Mouse (Mus musculus) left cerebral cortex, postnatal 10 days (tissue): ENCODE measurements at regions not wholly inside any gene's neighbourhood (a gene's known extent, or its start where the extent isn't known, plus 50 kb on each side); places are given as distances from the start of the nearest gene placed in this dataset.

Experiments used
- DNase-seq, 2 experiments: peaks; one replicate each; pipeline ENCODE4 v3.0.0; 2021 to 2022; ENCODE audit warnings: low spot score in 2 of 2, mixed read lengths in 1 of 2; ENCODE audit errors: extremely low spot score in 1 of 2
- intact Hi-C: fragments of 180-260 bp; cut with DNase I; formaldehyde crosslinking; loops from one replicate; pipeline ENCODE4 v1.15.1; 2025

- DNase-seq, result no peak
- intact Hi-C loops, result no loop called here
Measured at GRCm38 (mm10) chr7:36829710-36830109, 131.8 kb downstream of the Tshz3 start.

GRCm38 (mm10) chr7:36830155-36830554 lies 132.2 kb downstream of the Tshz3 start:
- intact Hi-C loops, result no loop called here
- DNase-seq, result no peak

GRCm38 (mm10) chr7:36848279-36848678 lies 150.4 kb downstream of the Tshz3 start:
- DNase-seq, result no peak
- intact Hi-C loops, result no loop called here

- intact Hi-C loops, result no loop called here
- DNase-seq, result no peak
Measured at GRCm38 (mm10) chr7:36851275-36851889, 153.5 kb downstream of the Tshz3 start.

- DNase-seq, result no peak
- intact Hi-C loops, result no loop called here
Measured at GRCm38 (mm10) chr7:36854308-36854707, 156.4 kb downstream of the Tshz3 start.

- intact Hi-C loops, result no loop called here
- no peak for DNase-seq
Measured at GRCm38 (mm10) chr7:36859428-36859827, 161.5 kb downstream of the Tshz3 start.

- peak in 1 of 2 experiments; percentile 42 for DNase-seq
- intact Hi-C loops, result no loop called here
Measured at GRCm38 (mm10) chr7:36862481-36862880, 164.6 kb downstream of the Tshz3 start.

- intact Hi-C loops, result no loop called here
- DNase-seq, result no peak
Measured at GRCm38 (mm10) chr7:36863745-36864144, 165.8 kb downstream of the Tshz3 start.

- intact Hi-C loops, result no loop called here
Measured at GRCm38 (mm10) chr7:36864675-36865074, 166.8 kb downstream of the Tshz3 start.

GRCm38 (mm10) chr7:36866602-36867001 lies 168.7 kb downstream of the Tshz3 start:
- intact Hi-C loops, result no loop called here
- peak; percentile 33 to 54 for DNase-seq

More at GRCm38 (mm10) chr7:36864675-36865074, 166.8 kb downstream of the Tshz3 start:
- no peak for DNase-seq

- intact Hi-C loops, result no loop called here
- DNase-seq, result no peak
Measured at GRCm38 (mm10) chr7:36874004-36874403, 176.1 kb downstream of the Tshz3 start.

GRCm38 (mm10) chr7:36877686-36878085 lies 179.8 kb downstream of the Tshz3 start:
- DNase-seq, result no peak
- intact Hi-C loops, result no loop called here

- DNase-seq, result no peak
- intact Hi-C loops, result no loop called here
Measured at GRCm38 (mm10) chr7:36892776-36893500, 195.0 kb downstream of the Tshz3 start.

GRCm38 (mm10) chr7:36896339-36896738 lies 198.4 kb downstream of the Tshz3 start:
- peak in 1 of 2 experiments; percentile 31 for DNase-seq
- intact Hi-C loops, result no loop called here

- intact Hi-C loops, result no loop called here
- DNase-seq, result no peak
Measured at GRCm38 (mm10) chr7:36901537-36901936, 203.6 kb downstream of the Tshz3 start.

- intact Hi-C loops, result no loop called here
- no peak for DNase-seq
Measured at GRCm38 (mm10) chr7:36913304-36913703, 215.4 kb downstream of the Tshz3 start.

GRCm38 (mm10) chr7:36914261-36914660 lies 216.3 kb downstream of the Tshz3 start:
- intact Hi-C loops, result no loop called here
- no peak for DNase-seq

- intact Hi-C loops, result no loop called here
- no peak for DNase-seq
Measured at GRCm38 (mm10) chr7:36915171-36915570, 217.3 kb downstream of the Tshz3 start.

- intact Hi-C loops, result no loop called here
- no peak for DNase-seq
Measured at GRCm38 (mm10) chr7:36917011-36917410, 219.1 kb downstream of the Tshz3 start.

GRCm38 (mm10) chr7:36919413-36919812 lies 221.5 kb downstream of the Tshz3 start:
- intact Hi-C loops, result no loop called here
- no peak for DNase-seq

GRCm38 (mm10) chr7:36921003-36921402 lies 223.1 kb downstream of the Tshz3 start:
- DNase-seq, result no peak
- intact Hi-C loops, result no loop called here
